Mouse (Mus musculus) midbrain, postnatal 0 days (tissue): ENCODE results near the gene Nemf. TPM values are rescaled to one million over a fixed set of nuclear protein-coding genes. Genes with fewer than 3 reads are reported as not detected.
"Not testable (repeated sequence)": the region's sequence is repeated elsewhere in the genome, so short reads cannot be mapped to it uniquely, and the experiment has no call there.

Source experiments
- ATAC-seq: fragments of 200-750 bp; cut with Nextera tagmentation; 2 replicates; pipeline ENCODE4 v1.8.0; 2017; ENCODE audit warnings: moderate number of reproducible peaks, mild to moderate bottlenecking, moderate TSS enrichment, moderate library complexity; ENCODE audit not compliant: low FRiP score
- DNase-seq: peaks from one replicate; pipeline ENCODE4 v3.0.0-alpha.2; 2015; ENCODE audit warnings: low spot score
- H3K27ac ChIP-seq: fragments of 300-500 bp; sonication (generic); 2 replicates; pipeline ENCODE4 v1.5.1; 2014; ENCODE audit warnings: low read depth, mild to moderate bottlenecking, low read length, mixed read lengths
- H3K27me3 ChIP-seq: fragments of 300-500 bp; sonication (generic); 2 replicates; pipeline ENCODE4 v1.6.1; 2014; ENCODE audit warnings: low read length, control low read depth, mixed read lengths; ENCODE audit not compliant: insufficient read depth
- H3K36me3 ChIP-seq: fragments of 300-500 bp; sonication (generic); 2 replicates; pipeline ENCODE4 v1.6.1; 2014; ENCODE audit warnings: low read length, control low read depth, mixed read lengths; ENCODE audit not compliant: insufficient read depth
- H3K4me1 ChIP-seq: fragments of 300-500 bp; sonication (generic); 2 replicates; pipeline ENCODE4 v1.6.1; 2014; ENCODE audit warnings: mild to moderate bottlenecking, control low read depth, antibody characterized with exemption, low read length, mixed read lengths; ENCODE audit not compliant: insufficient read depth
- H3K4me2 ChIP-seq: fragments of 300-500 bp; sonication (generic); 2 replicates; pipeline ENCODE4 v1.6.1; 2014; ENCODE audit warnings: low read depth, mild to moderate bottlenecking, low read length, mixed read lengths; ENCODE audit not compliant: poor library complexity, severe bottlenecking
- H3K4me3 ChIP-seq: fragments of 300-500 bp; sonication (generic); 2 replicates; pipeline ENCODE4 v1.5.1; 2014; ENCODE audit warnings: low read depth, mild to moderate bottlenecking, low read length, moderate library complexity
- H3K9ac ChIP-seq: fragments of 300-500 bp; sonication (generic); replicated peaks from 2 replicates; pipeline ENCODE4 v1.6.1; 2014; ENCODE audit warnings: mild to moderate bottlenecking, low read length, moderate library complexity, mixed read lengths; ENCODE audit not compliant: poor library complexity, severe bottlenecking
- H3K9me3 ChIP-seq: fragments of 300-500 bp; sonication (generic); 2 replicates; pipeline ENCODE4 v1.6.1; 2016; ENCODE audit warnings: low read length, control low read depth
- CTCF ChIP-seq: IDR thresholded peaks from 2 replicates; pipeline ENCODE4 v1.5.1; 2016; ENCODE audit warnings: antibody characterized with exemption, mild to moderate bottlenecking
- WGBS: fragments of 180-500 bp; shearing (Covaris S2); extraction: QIAGEN DNeasy Blood & Tissue Kit; methylation state at CpG from one replicate; pipeline ENCODE4 v1.1.7; 2014; 5-methylcytosine and 5-hydroxymethylcytosine counted together
- polyA plus RNA-seq: library from polyadenylated mRNA; unstranded; fragments of >200 nt; fragmentation: Nextera tagmentation; extraction: Ambion mirVana; gene quantifications from 2 replicates; pipeline ENCODE4 v1.2.1, GENCODE M21; 2015
- total RNA-seq: library from RNA; depleted of rRNA; stranded (reverse); fragments of >200 nt; gene quantifications from 2 replicates; pipeline ENCODE4 v1.2.3, GENCODE M21; 2014

The Nemf gene
- total and polyA plus RNA-seq, 2 experiments from 2014 or later = 24.0 to 69.6 TPM

GRCm38 (mm10) chr12:69385542-69386280 is 28.7 kb upstream of the Nemf start:
- no peak for DNase-seq
- no peak overlapping the region for H3K4me2 ChIP-seq
- H3K4me1 ChIP-seq = no peaks in the 10 kb centered on the region
- H3K27me3 ChIP-seq = no peaks in the 10 kb centered on the region
- TF ChIP-seq CTCF = no peak
- WGBS = 73% methylated on average over 6 of the region's 6 CpGs
- H3K9me3 ChIP-seq = no peaks in the 10 kb centered on the region
- H3K4me3 ChIP-seq = no peak overlapping the region
- ATAC-seq = no peak
- no peak overlapping the region for H3K27ac ChIP-seq
- H3K9ac ChIP-seq = no peak overlapping the region
- no peaks in the 10 kb centered on the region for H3K36me3 ChIP-seq

- no peak for DNase-seq
- Histone ChIP-seq H3K36me3 (no peaks in the 10 kb centered on the region), H3K9me3 (no peaks in the 10 kb centered on the region), H3K27me3 (no peaks in the 10 kb centered on the region), H3K4me3 (no peak overlapping the region), H3K9ac (no peak overlapping the region), H3K4me1 (no peaks in the 10 kb centered on the region), H3K27ac (no peak overlapping the region), H3K4me2 (no peak overlapping the region)
- no peak for TF ChIP-seq CTCF
- no peak for ATAC-seq
- WGBS = 89% methylated on average over 5 of the region's 5 CpGs
These were observed 27.6 kb upstream of the Nemf start for GRCm38 (mm10) chr12:69384606-69385005.

- Histone ChIP-seq H3K4me2 (no peak overlapping the region), H3K4me1 (no peaks in the 10 kb centered on the region), H3K9me3 (no peaks in the 10 kb centered on the region), H3K27me3 (no peaks in the 10 kb centered on the region), H3K4me3 (no peak overlapping the region), H3K36me3 (no peaks in the 10 kb centered on the region), H3K9ac (no peak overlapping the region), H3K27ac (no peak overlapping the region)
- TF ChIP-seq CTCF = no peak
- ATAC-seq (no peak), DNase-seq (no peak)
- WGBS = 94% methylated on average over 1 of the region's 1 CpGs
These were observed 25.9 kb upstream of the Nemf start for GRCm38 (mm10) chr12:69382880-69383279.

DNA sequence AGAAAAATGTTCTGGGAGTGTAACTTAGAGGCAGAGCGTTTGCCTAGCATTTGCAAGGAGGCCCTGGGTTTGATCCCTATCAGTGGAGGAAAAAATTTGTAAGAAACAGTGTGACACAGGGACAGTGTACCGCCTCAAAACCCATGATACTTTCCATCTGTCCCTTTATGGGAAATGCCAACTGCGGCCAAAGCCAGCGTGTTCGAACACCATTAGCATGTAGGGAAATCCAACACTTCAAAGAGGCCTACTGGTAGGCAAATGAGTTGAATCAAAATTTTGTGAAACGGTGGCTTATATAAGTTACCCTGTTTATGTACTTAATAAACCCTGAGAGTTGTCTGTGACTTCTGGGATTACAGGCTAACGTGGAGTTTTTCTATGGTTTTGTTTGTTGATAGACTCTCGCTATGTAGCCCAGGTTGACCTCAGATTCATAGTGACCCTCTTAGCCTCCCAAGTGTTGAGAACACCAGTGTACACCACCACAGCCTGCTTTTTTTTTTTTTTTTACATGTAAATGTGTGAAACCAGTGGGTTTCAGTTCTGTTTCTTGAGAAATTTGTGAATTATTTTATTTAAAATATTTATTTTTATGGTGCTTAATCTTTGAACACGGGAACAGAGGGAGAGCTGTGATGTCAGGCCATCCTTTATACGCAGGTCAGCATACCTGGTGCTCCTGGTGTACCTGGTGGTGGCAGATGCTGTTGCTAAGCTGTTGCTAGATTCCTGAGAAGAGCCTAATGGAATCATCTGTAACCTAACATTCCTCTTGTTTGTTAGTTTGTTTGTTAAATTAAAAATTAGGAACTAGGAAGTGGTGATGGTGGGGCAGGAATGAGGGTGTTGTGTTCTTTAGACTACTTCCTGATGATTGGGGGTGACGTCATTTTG is 21.8 kb upstream of the Nemf start:
- no peak for ATAC-seq
- 91% methylated on average over 11 of the region's 11 CpGs for WGBS
- TF ChIP-seq CTCF = no peak

GRCm38 (mm10) chr12:69377636-69378035 is 20.7 kb upstream of the Nemf start:
- not testable (repeated sequence) for H3K9me3 ChIP-seq, ATAC-seq, H3K4me1 ChIP-seq, DNase-seq, H3K4me2 ChIP-seq, H3K9ac ChIP-seq, H3K27me3 ChIP-seq, H3K27ac ChIP-seq, H3K4me3 ChIP-seq, H3K36me3 ChIP-seq
- WGBS = 94% methylated on average over 6 of the region's 6 CpGs

More for the DNA sequence above, 21.8 kb upstream of the Nemf start:
- H3K27ac ChIP-seq = no peak overlapping the region
- no peak overlapping the region for H3K4me2 ChIP-seq
- H3K9ac ChIP-seq = no peak overlapping the region
- no peaks in the 10 kb centered on the region for H3K9me3 ChIP-seq
- no peaks in the 10 kb centered on the region for H3K36me3 ChIP-seq
- no peaks in the 10 kb centered on the region for H3K27me3 ChIP-seq
- H3K4me3 ChIP-seq = no peak overlapping the region
- H3K4me1 ChIP-seq = no peaks in the 10 kb centered on the region
- no peak for DNase-seq

- no peak for ATAC-seq
- 92% methylated on average over 1 of the region's 1 CpGs for WGBS
These were observed 20.2 kb upstream of the Nemf start for GRCm38 (mm10) chr12:69377188-69377587.

More at GRCm38 (mm10) chr12:69377188-69377587, 20.2 kb upstream of the Nemf start:
- Histone ChIP-seq H3K27ac (no peak overlapping the region), H3K9me3 (no peaks in the 10 kb centered on the region), H3K4me3 (no peak overlapping the region), H3K27me3 (no peaks in the 10 kb centered on the region), H3K36me3 (no peaks in the 10 kb centered on the region), H3K4me2 (no peak overlapping the region), H3K4me1 (no peaks in the 10 kb centered on the region), H3K9ac (no peak overlapping the region)
- no peak for DNase-seq
- TF ChIP-seq CTCF = no peak
